Mouse (Mus musculus) T-helper 2 cell (primary cell): ENCODE results near the gene Arl11.

Experiments
- in situ Hi-C: fragments of 300-600 bp; cut with MboI, MseI; formaldehyde crosslinking; loops from one replicate; pipeline ENCODE4 v1.15.1; 2025; ENCODE audit warnings: high pct_unique_total_duplicates

Arl11 gene

GRCm38 (mm10) chr14:61309593-61309992 lies at the start of gene Arl11:
TSS of gene Arl11 (plus strand) at chr14:61309753.
- in situ Hi-C loops, result no loop called here

GRCm38 (mm10) chr14:61267908-61268475 lies 41.6 kb upstream of the Arl11 start:
- in situ Hi-C loops, result no loop called here

DNA sequence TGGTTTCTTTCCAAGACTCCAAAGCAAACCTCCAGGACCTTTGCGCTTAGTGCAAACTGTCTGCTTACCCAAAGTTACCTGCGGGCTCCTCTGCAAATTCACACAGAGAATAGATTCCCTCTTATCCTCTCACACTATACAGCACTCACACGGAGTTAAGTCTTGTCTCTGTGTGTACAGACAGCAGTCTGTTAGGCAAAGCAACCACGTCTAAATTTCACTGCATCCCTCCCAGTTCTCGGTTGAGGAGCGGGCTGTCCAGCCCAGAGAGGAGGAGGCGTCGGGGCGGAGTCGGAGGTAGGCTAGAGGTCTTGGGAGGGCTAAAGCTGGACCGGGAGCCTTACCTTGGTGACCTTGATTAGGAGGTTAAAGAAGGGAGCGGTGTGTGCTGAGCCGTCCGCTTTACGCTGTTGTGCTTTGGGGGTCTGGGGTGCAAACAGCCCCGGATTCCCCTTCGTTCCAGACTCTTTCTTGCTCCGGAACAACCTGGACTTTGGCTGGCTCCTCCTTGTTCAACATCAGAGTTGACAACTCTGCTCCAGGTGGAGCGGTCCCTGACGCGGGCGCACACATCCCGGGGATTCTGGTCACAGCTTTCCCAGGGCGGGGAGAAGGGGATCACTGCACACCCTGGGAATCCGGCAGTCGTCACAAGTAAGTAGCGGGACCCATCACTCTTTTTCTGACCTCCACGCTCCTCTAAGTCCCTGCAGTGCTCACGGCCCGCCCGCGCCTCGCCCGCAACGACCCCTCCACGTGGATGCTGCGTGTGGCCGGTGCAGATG lies 34.9 kb upstream of the Arl11 start:
- in situ Hi-C loops, result no loop called here

GRCm38 (mm10) chr14:61277285-61277684 lies 32.3 kb upstream of the Arl11 start:
- in situ Hi-C loops, result no loop called here

- in situ Hi-C loops, result no loop called here
Observed at GRCm38 (mm10) chr14:61278676-61279300, 30.8 kb upstream of the Arl11 start.

GRCm38 (mm10) chr14:61288606-61289286 lies 20.8 kb upstream of the Arl11 start:
- in situ Hi-C loops, result loop anchor here (10.0 kb wide), 1 partner anchor 654 kb away; the partner anchor contains the start of gene Spata13

GRCm38 (mm10) chr14:61290664-61291063 lies 18.9 kb upstream of the Arl11 start:
- in situ Hi-C loops, result loop anchor here (5.0 kb wide), 1 partner anchor 503 kb away; no protein-coding TSS in a partner anchor

GRCm38 (mm10) chr14:61293884-61294737 lies 15.4 kb upstream of the Arl11 start:
- in situ Hi-C loops, result loop anchor here (5.0 kb wide), 1 partner anchor 507 kb away; no protein-coding TSS in a partner anchor

- in situ Hi-C loops, result loop anchor here (5.0 kb wide), 1 partner anchor 507 kb away; no protein-coding TSS in a partner anchor
Observed at GRCm38 (mm10) chr14:61294738-61295079, 14.8 kb upstream of the Arl11 start.

- in situ Hi-C loops, result no loop called here
Observed at GRCm38 (mm10) chr14:61299810-61300209, 9.7 kb upstream of the Arl11 start.

- in situ Hi-C loops, result no loop called here
Observed at GRCm38 (mm10) chr14:61301323-61301722, 8.2 kb upstream of the Arl11 start.

DNA sequence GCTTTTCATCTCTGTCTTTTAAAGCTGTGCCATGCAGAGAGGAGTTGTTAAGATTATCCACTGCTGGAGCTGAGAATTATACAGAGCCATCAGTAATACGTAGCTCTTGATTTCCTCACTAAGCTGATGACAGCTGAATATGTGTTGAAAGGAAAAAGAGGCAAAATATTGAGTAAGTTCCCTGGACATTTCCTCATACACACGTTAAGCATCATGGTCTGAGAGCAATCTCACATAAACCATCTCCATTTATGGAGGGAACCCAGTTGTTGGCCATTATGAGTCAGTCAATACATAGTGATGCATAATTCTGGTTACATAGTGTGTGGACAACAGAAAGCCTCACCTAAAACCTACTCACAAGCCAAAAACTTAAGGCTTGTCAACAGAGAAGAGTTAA lies 7.1 kb upstream of the Arl11 start:
- in situ Hi-C loops, result no loop called here

DNA sequence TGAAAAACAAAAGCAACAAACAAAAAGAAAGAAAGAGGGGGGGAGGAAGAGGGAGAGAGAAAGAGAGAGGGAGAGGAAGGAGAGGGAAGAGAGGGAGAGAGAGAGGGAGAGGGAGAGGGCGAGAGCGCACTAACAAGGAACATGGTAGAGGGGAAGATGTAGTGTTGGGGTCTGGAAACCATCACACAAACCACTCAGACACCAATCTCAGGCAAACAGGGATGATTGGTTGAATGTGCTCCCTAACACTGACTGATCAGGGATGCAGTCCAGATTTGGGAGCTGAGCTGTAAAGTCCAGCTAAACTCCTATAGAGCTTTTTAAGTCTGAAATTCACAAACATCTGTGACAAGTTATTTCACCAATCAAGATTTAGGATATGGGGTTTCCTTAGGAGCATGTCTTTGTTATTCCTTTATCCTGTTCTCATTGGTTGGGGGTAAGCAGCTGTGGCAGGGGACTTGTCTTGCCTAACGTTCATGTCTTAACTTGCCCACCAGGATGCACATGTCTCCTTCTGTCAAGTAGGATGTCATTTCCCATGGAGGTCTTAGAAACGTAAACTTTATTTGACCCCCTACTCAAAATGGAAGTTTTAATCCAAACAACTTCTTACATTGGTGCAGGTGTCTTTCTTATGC lies 5.5 kb upstream of the Arl11 start:
- in situ Hi-C loops, result no loop called here

GRCm38 (mm10) chr14:61310036-61310772 lies 651 bp downstream of the Arl11 start:
- in situ Hi-C loops, result no loop called here

GRCm38 (mm10) chr14:61310963-61311362 lies 1.4 kb downstream of the Arl11 start:
- in situ Hi-C loops, result no loop called here

DNA sequence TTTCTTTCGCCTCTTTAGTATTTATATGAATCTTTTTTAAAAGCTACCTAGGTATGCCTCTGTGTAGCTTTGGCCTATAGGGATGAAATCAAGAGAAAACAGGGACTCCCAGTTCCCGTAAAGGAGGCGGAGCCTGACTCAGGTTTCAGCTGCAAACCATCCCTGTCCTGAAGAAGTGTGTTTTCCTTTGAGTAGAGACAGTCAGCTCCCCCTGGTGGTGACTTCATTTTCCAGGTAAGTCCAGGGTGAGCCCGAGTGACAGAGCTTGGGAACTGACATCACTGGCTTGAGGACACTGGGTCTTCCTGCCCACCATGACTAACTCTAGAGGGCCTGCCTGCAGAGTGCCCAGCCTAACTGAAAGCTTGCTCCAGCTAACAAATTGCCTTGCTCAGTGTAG lies 7.3 kb downstream of the Arl11 start:
- in situ Hi-C loops, result no loop called here

DNA sequence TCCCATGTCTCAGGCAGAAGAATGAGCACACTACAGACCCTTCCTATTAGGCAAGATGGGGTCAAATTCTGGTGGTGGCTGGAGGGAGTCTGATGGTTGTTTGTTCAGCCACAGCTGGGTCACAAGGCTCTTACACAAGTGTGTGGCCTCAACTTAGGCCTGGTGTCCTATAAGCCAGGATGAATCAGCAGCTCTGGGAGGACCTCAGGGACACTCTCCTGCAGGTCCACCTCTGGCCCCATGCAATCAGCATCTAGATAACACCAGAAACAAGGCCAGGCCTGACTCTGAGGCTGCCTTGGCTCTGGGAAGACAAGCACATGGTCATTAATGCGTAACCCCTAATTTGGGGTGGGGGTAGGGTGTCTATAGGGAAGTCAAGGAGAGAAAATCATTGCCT lies 11.2 kb downstream of the Arl11 start:
- in situ Hi-C loops, result no loop called here

DNA sequence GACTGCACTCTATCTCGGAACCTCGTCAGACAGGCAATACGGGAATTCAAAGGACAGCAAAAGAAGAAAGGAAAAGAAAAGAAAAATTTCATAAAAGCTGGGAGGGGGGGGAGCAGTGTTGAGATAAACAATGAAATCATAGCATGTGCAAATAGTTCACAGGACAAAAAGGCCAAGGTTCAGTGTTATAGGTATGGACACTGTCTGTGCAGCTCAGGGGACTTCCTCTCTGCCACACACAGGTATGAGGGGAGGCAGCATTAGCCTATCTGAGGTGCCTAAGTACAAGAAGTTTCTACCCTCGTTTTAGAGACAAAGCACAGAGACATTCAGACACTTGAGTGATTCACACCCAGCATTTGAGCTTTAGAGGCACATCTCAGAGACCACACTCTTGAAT lies 11.6 kb downstream of the Arl11 start:
- in situ Hi-C loops, result no loop called here

GRCm38 (mm10) chr14:61322740-61323139 lies 13.2 kb downstream of the Arl11 start:
- in situ Hi-C loops, result no loop called here

DNA sequence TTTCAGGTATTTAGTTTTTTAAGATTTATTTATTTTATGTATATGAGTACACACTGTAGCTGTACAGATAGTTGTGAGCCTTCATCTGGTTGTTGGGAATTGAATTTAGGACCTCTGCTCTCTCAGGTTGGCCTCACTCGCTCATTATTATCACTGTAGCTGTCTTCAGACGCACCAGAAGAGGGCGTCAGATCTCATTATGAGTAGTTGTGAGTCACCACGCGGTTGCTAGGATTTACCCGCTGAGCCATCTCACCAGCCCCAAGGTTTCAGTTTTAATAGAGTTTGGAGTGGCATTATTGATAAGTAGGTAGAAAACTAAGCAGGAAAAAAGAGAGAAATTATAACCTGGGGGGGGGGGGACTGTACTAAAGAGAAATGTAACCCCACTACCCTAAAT lies 17.5 kb downstream of the Arl11 start:
- in situ Hi-C loops, result loop anchor here (5.0 kb wide), 1 partner anchor 170 kb away; no protein-coding TSS in a partner anchor
